Mouse (Mus musculus): ENCODE results near the gene Clec16a. TPM values are rescaled to one million over a fixed set of nuclear protein-coding genes. Genes with fewer than 3 reads are reported as not detected.

Clec16a gene
- polyA plus RNA-seq, 1 experiment from 2014 or later, result 29.3 TPM

- Histone ChIP-seq H3K4me1 (peaks cover 51% of the 10 kb centered on the region), H3K9ac (no peak overlapping the region), H3K9me3 (no peaks in the 10 kb centered on the region), H3K4me2 (no peak overlapping the region), H3K27ac (peak overlapping the region; percentile 83), H3K27me3 (no peaks in the 10 kb centered on the region), H3K4me3 (no peak overlapping the region), H3K36me3 (no peaks in the 10 kb centered on the region)
- 69% methylated on average over 3 of the region's 3 CpGs for WGBS
- ATAC-seq (ENCODE audit: borderline replicate concordance, extremely low read depth, low FRiP score, low TSS enrichment), result no peak
Observed at GRCm38 (mm10) chr16:10738866-10739265, 193.7 kb downstream of the Clec16a start.

- Histone ChIP-seq H3K4me3 (no peak overlapping the region), H3K4me2 (no peak overlapping the region), H3K9me3 (no peaks in the 10 kb centered on the region), H3K4me1 (peaks cover 51% of the 10 kb centered on the region), H3K27ac (no peak overlapping the region), H3K27me3 (no peaks in the 10 kb centered on the region), H3K9ac (no peak overlapping the region), H3K36me3 (no peaks in the 10 kb centered on the region)
- ATAC-seq (ENCODE audit: borderline replicate concordance, extremely low read depth, low FRiP score, low TSS enrichment), result no peak
- 58% methylated on average over 9 of the region's 9 CpGs for WGBS
Observed at GRCm38 (mm10) chr16:10739854-10740398, 194.8 kb downstream of the Clec16a start.

- Histone ChIP-seq H3K9ac (no peak overlapping the region), H3K4me3 (no peak overlapping the region), H3K27ac (peak overlapping the region; percentile 30; the same call in 1 of the 2 replicates), H3K4me2 (no peak overlapping the region), H3K36me3 (no peaks in the 10 kb centered on the region), H3K27me3 (no peaks in the 10 kb centered on the region), H3K9me3 (no peaks in the 10 kb centered on the region), H3K4me1 (peaks cover 41% of the 10 kb centered on the region)
- 73% methylated on average over 2 of the region's 2 CpGs for WGBS
- ATAC-seq (ENCODE audit: borderline replicate concordance, extremely low read depth, low FRiP score, low TSS enrichment), result peak; percentile 44; the same call in 1 of the 2 replicates
Observed at GRCm38 (mm10) chr16:10741082-10741481, 195.9 kb downstream of the Clec16a start.

GRCm38 (mm10) chr16:10749226-10749625 lies 204.1 kb downstream of the Clec16a start:
- peak; percentile 36; the same call in 1 of the 2 replicates for ATAC-seq (ENCODE audit: borderline replicate concordance, extremely low read depth, low FRiP score, low TSS enrichment)
- no peaks in the 10 kb centered on the region for H3K27me3 ChIP-seq
- H3K36me3 ChIP-seq, result no peaks in the 10 kb centered on the region
- peaks cover 9% of the 10 kb centered on the region for H3K4me1 ChIP-seq
- H3K4me3 ChIP-seq, result no peak overlapping the region
- no peak overlapping the region for H3K27ac ChIP-seq
- H3K9ac ChIP-seq, result no peak overlapping the region
- H3K9me3 ChIP-seq, result no peaks in the 10 kb centered on the region
- WGBS, result 24% methylated on average over 7 of the region's 7 CpGs
- H3K4me2 ChIP-seq, result no peak overlapping the region

GRCm38 (mm10) chr16:10749824-10750223 lies 204.7 kb downstream of the Clec16a start:
- ATAC-seq (ENCODE audit: borderline replicate concordance, extremely low read depth, low FRiP score, low TSS enrichment), result peak; percentile 61
- Histone ChIP-seq H3K36me3 (no peaks in the 10 kb centered on the region), H3K9me3 (no peaks in the 10 kb centered on the region), H3K4me2 (no peak overlapping the region), H3K9ac (no peak overlapping the region), H3K27ac (no peak overlapping the region), H3K4me1 (peaks cover 9% of the 10 kb centered on the region), H3K4me3 (no peak overlapping the region), H3K27me3 (no peaks in the 10 kb centered on the region)
- 25% methylated on average over 7 of the region's 7 CpGs for WGBS

- no peaks in the 10 kb centered on the region for H3K9me3 ChIP-seq
- no peak overlapping the region for H3K27ac ChIP-seq
- peaks cover 6% of the 10 kb centered on the region; the same call in 1 of the 2 replicates for H3K4me1 ChIP-seq
- 80% methylated on average over 3 of the region's 3 CpGs for WGBS
- no peak overlapping the region for H3K4me2 ChIP-seq
- H3K27me3 ChIP-seq, result no peaks in the 10 kb centered on the region
- no peaks in the 10 kb centered on the region for H3K36me3 ChIP-seq
- no peak overlapping the region for H3K4me3 ChIP-seq
- H3K9ac ChIP-seq, result no peak overlapping the region
- no peak for ATAC-seq (ENCODE audit: borderline replicate concordance, extremely low read depth, low FRiP score, low TSS enrichment)
Observed at GRCm38 (mm10) chr16:10754521-10755296, 209.6 kb downstream of the Clec16a start.

- Histone ChIP-seq H3K27me3 (no peaks in the 10 kb centered on the region), H3K27ac (no peak overlapping the region), H3K9me3 (no peaks in the 10 kb centered on the region), H3K4me2 (no peak overlapping the region), H3K4me3 (no peak overlapping the region), H3K4me1 (no peaks in the 10 kb centered on the region), H3K9ac (no peak overlapping the region), H3K36me3 (no peaks in the 10 kb centered on the region)
- 0 out of 2 replicates have a peak, but pooled peaks have one; percentile 4 for ATAC-seq (ENCODE audit: borderline replicate concordance, extremely low read depth, low FRiP score, low TSS enrichment)
- WGBS, result 42% methylated on average over 6 of the region's 6 CpGs
Observed at GRCm38 (mm10) chr16:10756168-10756567, 211.0 kb downstream of the Clec16a start.

GRCm38 (mm10) chr16:10761182-10761581 lies 216.0 kb downstream of the Clec16a start:
- Histone ChIP-seq H3K9ac (no peak overlapping the region), H3K4me3 (no peak overlapping the region), H3K27ac (no peak overlapping the region), H3K4me2 (no peak overlapping the region), H3K36me3 (no peaks in the 10 kb centered on the region), H3K9me3 (no peaks in the 10 kb centered on the region), H3K27me3 (no peaks in the 10 kb centered on the region), H3K4me1 (peaks cover 13% of the 10 kb centered on the region)
- ATAC-seq (ENCODE audit: borderline replicate concordance, extremely low read depth, low FRiP score, low TSS enrichment), result no peak
- 66% methylated on average over 8 of the region's 8 CpGs for WGBS

GRCm38 (mm10) chr16:10762569-10763180 lies 217.5 kb downstream of the Clec16a start:
- Histone ChIP-seq H3K4me1 (peaks cover 13% of the 10 kb centered on the region), H3K36me3 (no peaks in the 10 kb centered on the region), H3K27ac (no peak overlapping the region), H3K27me3 (no peaks in the 10 kb centered on the region; the same call in 1 of the 2 replicates), H3K4me2 (no peak overlapping the region), H3K9me3 (no peaks in the 10 kb centered on the region), H3K4me3 (no peak overlapping the region), H3K9ac (no peak overlapping the region)
- 46% methylated on average over 5 of the region's 5 CpGs for WGBS
- ATAC-seq (ENCODE audit: borderline replicate concordance, extremely low read depth, low FRiP score, low TSS enrichment), result no peak

- Histone ChIP-seq H3K4me2 (no peak overlapping the region), H3K27ac (no peak overlapping the region), H3K9ac (no peak overlapping the region), H3K4me3 (no peak overlapping the region), H3K27me3 (no peaks in the 10 kb centered on the region; the same call in 1 of the 2 replicates), H3K36me3 (no peaks in the 10 kb centered on the region), H3K9me3 (no peaks in the 10 kb centered on the region), H3K4me1 (peaks cover 13% of the 10 kb centered on the region)
- WGBS, result 43% methylated on average over 6 of the region's 6 CpGs
- ATAC-seq (ENCODE audit: borderline replicate concordance, extremely low read depth, low FRiP score, low TSS enrichment), result no peak
Observed at GRCm38 (mm10) chr16:10763540-10764264, 218.6 kb downstream of the Clec16a start.

- 14% methylated on average over 2 of the region's 2 CpGs for WGBS
- Histone ChIP-seq H3K9ac (no peak overlapping the region), H3K36me3 (no peaks in the 10 kb centered on the region), H3K4me2 (no peak overlapping the region), H3K9me3 (no peaks in the 10 kb centered on the region), H3K4me1 (peaks cover 13% of the 10 kb centered on the region), H3K27ac (no peak overlapping the region), H3K4me3 (no peak overlapping the region), H3K27me3 (no peaks in the 10 kb centered on the region; the same call in 1 of the 2 replicates)
- ATAC-seq (ENCODE audit: borderline replicate concordance, extremely low read depth, low FRiP score, low TSS enrichment), result peak; percentile 60; the same call in 1 of the 2 replicates
Observed at GRCm38 (mm10) chr16:10764323-10764722, 219.2 kb downstream of the Clec16a start.
